In the genomic region with DNA sequence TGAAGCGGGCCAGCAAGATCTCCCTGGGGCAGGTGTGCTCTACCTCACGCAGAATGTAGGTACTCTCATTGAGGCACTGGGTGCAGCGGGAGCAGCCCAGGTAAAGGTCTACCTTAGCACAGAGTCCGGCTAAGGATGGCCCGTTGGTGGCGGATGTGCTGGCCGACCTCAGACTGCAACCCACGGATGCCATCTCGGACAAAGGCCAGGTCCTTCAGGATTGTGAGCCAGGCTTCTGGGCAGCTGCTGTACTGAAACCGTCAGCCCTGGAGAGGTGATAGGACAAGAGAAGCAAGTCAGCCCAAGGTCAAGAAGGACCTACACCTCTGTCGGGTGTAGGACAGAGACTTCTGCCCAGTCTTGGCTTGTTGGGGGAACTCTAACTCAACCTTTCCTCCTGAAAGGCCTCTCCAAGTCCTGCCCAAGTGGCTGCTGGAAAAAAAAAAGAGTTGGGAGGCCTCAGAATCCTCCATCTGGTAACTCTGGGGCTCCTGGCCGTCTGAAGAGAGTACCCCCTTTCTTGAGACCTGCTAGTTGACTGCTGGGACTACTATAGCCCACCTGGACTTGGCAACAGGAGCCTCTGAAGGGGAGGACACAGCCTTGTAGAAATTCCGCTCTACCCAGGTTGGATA, we compare ENCODE assay signal across 10 mouse cellular contexts. TPM values are rescaled to one million over a fixed set of nuclear protein-coding genes. Genes with fewer than 3 reads are reported as not detected.
DNase-seq lines count a peak whose midpoint lies in the region; ATAC-seq and TF ChIP-seq lines count a peak whose summit lies in the region.
"Had no signal": no experiment of that assay in that cellular context is flagged by ENCODE, and none has a peak within 500 bp of the region (broad histone marks: within the 10 kb centered on the region; RNA-seq: fewer than 3 reads in every experiment).

No protein-coding gene starts in this region.

- H3K9me3 ChIP-seq in lung, embryonic 16.5 days (ENCODE audit: control insufficient read depth, low read length) = no peaks in the 10 kb centered on the region
- H3K9me3 ChIP-seq in heart, postnatal 0 days (replicated peaks; ENCODE audit: control insufficient read depth, low read length) = no peaks in the 10 kb centered on the region

- peaks cover 9% of the 10 kb centered on the region for H3K4me1 ChIP-seq in lung, embryonic 16.5 days (replicated peaks; ENCODE audit: control insufficient read depth, insufficient read depth, low read length)
- H3K4me1 ChIP-seq in heart, postnatal 0 days (ENCODE audit: control insufficient read depth, insufficient read depth) = 0 out of 2 replicates have a peak, but pooled peaks cover 9% of the 10 kb centered on the region

- 0 out of 2 replicates have a peak, but pooled peaks cover 2% of the 10 kb centered on the region for H3K36me3 ChIP-seq in lung, embryonic 16.5 days (ENCODE audit: control insufficient read depth, insufficient read depth, low read length)
- peaks cover 21% of the 10 kb centered on the region for H3K36me3 ChIP-seq in heart, postnatal 0 days (replicated peaks; ENCODE audit: control insufficient read depth, insufficient read depth, low read length)
- H3K36me3 ChIP-seq in macrophage (ENCODE audit: inconsistent target) = peaks cover 44% of the 10 kb centered on the region

- peak; percentile 90 for DNase-seq in heart, adult 11 months
- no peak for DNase-seq in heart, postnatal 36 days
- no peak for DNase-seq in lung, adult 18-20 months
- DNase-seq in heart, postnatal 0 days (ENCODE audit: low spot score) = no peak
- no peak for DNase-seq in frontal cortex, postnatal 10 days (ENCODE audit: low spot score in 2 of 2)
- DNase-seq in embryo, embryonic 10 days (ENCODE audit: low spot score) = no peak
- DNase-seq: cerebellum, postnatal 14 days; gastrocnemius, postnatal 10 days had no signal

- no peak for TF ChIP-seq CTCF in heart, postnatal 0 days (IDR thresholded peaks at IDR 0.05; ENCODE audit: low read depth)

- no peaks in the 10 kb centered on the region for H3K27me3 ChIP-seq in lung, embryonic 16.5 days (ENCODE audit: control insufficient read depth, insufficient read depth, low read depth, low read length)
- no peaks in the 10 kb centered on the region for H3K27me3 ChIP-seq in heart, postnatal 0 days (ENCODE audit: control insufficient read depth, insufficient read depth, low read length)

- H3K27ac ChIP-seq in lung, embryonic 16.5 days (ENCODE audit: low read length) = no peak overlapping the region
- H3K27ac ChIP-seq in heart, postnatal 0 days (ENCODE audit: low read depth) = no peak overlapping the region
- peak overlapping the region; percentile 72; the same call in 1 of the 2 replicates for H3K27ac ChIP-seq in macrophage

- H3K79me2 ChIP-seq in macrophage (ENCODE audit: inconsistent target) = peaks cover 42% of the 10 kb centered on the region

- H3K9ac ChIP-seq in lung, embryonic 16.5 days (ENCODE audit: low read length) = peak overlapping the region; percentile 84
- peak overlapping the region; percentile 69 for H3K9ac ChIP-seq in heart, postnatal 0 days (replicated peaks; ENCODE audit: low read depth, low read length)

- intact Hi-C loops in heart, postnatal 36 days (cut with DNase I) = loop anchor here (2.0 kb wide), 1 partner anchor 52 kb away; no protein-coding TSS in a partner anchor

- WGBS in lung, embryonic 16.5 days = 86% methylated on average over 13 of the region's 13 CpGs
- WGBS in heart, postnatal 0 days = 84% methylated on average over 13 of the region's 13 CpGs
- WGBS in macrophage (ENCODE audit: missing documents) = 91% methylated on average over 13 of the region's 13 CpGs

- no peak for ATAC-seq in lung, embryonic 16.5 days (ENCODE audit: low read depth)
- ATAC-seq in heart, postnatal 0 days (ENCODE audit: insufficient read depth, low read depth) = no peak

- peak overlapping the region; percentile 72 for H3K4me3 ChIP-seq in lung, embryonic 16.5 days (ENCODE audit: low read length)
- peak overlapping the region; percentile 61 for H3K4me3 ChIP-seq in heart, postnatal 0 days (ENCODE audit: low read depth, low read length)
- H3K4me3 ChIP-seq in macrophage (ENCODE audit: inconsistent target) = peak overlapping the region; percentile 77

- peak overlapping the region; percentile 64 for H3K4me2 ChIP-seq in lung, embryonic 16.5 days (ENCODE audit: low read depth, low read length)
- H3K4me2 ChIP-seq in heart, postnatal 0 days (ENCODE audit: low read depth, low read length) = peak overlapping the region; percentile 65

- no peak for TF ChIP-seq EP300 in heart, postnatal 0 days (IDR thresholded peaks at IDR 0.05; ENCODE audit: low read depth)

RNA-seq across cellular contexts. Expression of gene Helz2, which starts 0.9 kb away (rescaled TPM):
- 10 to 100 TPM in 1 of 2 experiments, 1 to 10 TPM in 1; 9.9 to 11.5 TPM for total RNA-seq in heart, postnatal 36 days (2021)
- 3.0 and 3.4 TPM in 2 replicates for polyA plus RNA-seq in lung, embryonic 16.5 days (2015; fragmentation: Nextera tagmentation; extraction: Ambion mirVana)
- 19.4 and 23.5 TPM in 2 replicates for total RNA-seq in heart, postnatal 0 days (2014; rRNA removed; ENCODE audit: low replicate concordance)
- polyA plus RNA-seq in heart, postnatal 0 days (2015; fragmentation: Nextera tagmentation; extraction: Ambion mirVana) = 0.74 and 0.90 TPM in 2 replicates
- 1,000 to 10,000 TPM in 4 of 26 experiments, 100 to 1,000 TPM in 20, 10 to 100 TPM in 2; 71.2 to 1,391 (median 498) TPM for total RNA-seq in macrophage (2018; cell fraction: chromatin; rRNA removed)
- total RNA-seq in macrophage (2018; cell fraction: cytosol; rRNA removed) = 100 to 1,000 TPM in 7 of 26 experiments, 10 to 100 TPM in 19; 12.2 to 132 (median 71.4) TPM
- total RNA-seq in macrophage (2018; cell fraction: nucleus; rRNA removed) = 100 to 1,000 TPM in 23 of 26 experiments, 10 to 100 TPM in 3; 56.0 to 897 (median 370) TPM
- polyA plus RNA-seq in macrophage (2018) = 7.5 to 22.5 TPM (median 16.8 TPM) in 3 replicates

RNA-seq across cellular contexts. Expression of gene Fndc11, which starts 21.1 kb away (rescaled TPM):
- total RNA-seq in heart, postnatal 36 days (2021) = under 1 TPM in 1 of 2 experiments, not detected in 1; 0.22 TPM
- polyA plus RNA-seq in lung, embryonic 16.5 days (2015; fragmentation: Nextera tagmentation; extraction: Ambion mirVana) = 0.35 and 0.43 TPM in 2 replicates
- total RNA-seq in heart, postnatal 0 days (2014; rRNA removed; ENCODE audit: low replicate concordance) = not detected in 2 replicates
- polyA plus RNA-seq in heart, postnatal 0 days (2015; fragmentation: Nextera tagmentation; extraction: Ambion mirVana) = not detected in 2 replicates
- under 1 TPM in 1 of 26 experiments, not detected in 25; 0.66 TPM for total RNA-seq in macrophage (2018; cell fraction: chromatin; rRNA removed)
- not detected for total RNA-seq in macrophage (2018; cell fraction: cytosol; rRNA removed)
- total RNA-seq in macrophage (2018; cell fraction: nucleus; rRNA removed) = not detected
- not detected in 3 replicates for polyA plus RNA-seq in macrophage (2018)
- total RNA-seq: gastrocnemius, postnatal 10 days had no signal

RNA-seq across cellular contexts. Expression of gene Srms, which starts 27.9 kb away (rescaled TPM):
- total RNA-seq in heart, postnatal 36 days (2021) = under 1 TPM; 0.14 to 0.49 TPM
- polyA plus RNA-seq in lung, embryonic 16.5 days (2015; fragmentation: Nextera tagmentation; extraction: Ambion mirVana) = 0.34 and 0.58 TPM in 2 replicates
- 0.04 TPM in 1 of 2 replicates, not detected in the other for total RNA-seq in heart, postnatal 0 days (2014; rRNA removed; ENCODE audit: low replicate concordance)
- polyA plus RNA-seq in heart, postnatal 0 days (2015; fragmentation: Nextera tagmentation; extraction: Ambion mirVana) = 0.08 and 0.10 TPM in 2 replicates
- under 1 TPM in 7 of 26 experiments, not detected in 19; 0.23 to 0.63 (median 0.42) TPM for total RNA-seq in macrophage (2018; cell fraction: chromatin; rRNA removed)
- total RNA-seq in macrophage (2018; cell fraction: cytosol; rRNA removed) = under 1 TPM in 8 of 26 experiments, not detected in 18; 0.03 to 0.11 (median 0.07) TPM
- total RNA-seq in macrophage (2018; cell fraction: nucleus; rRNA removed) = under 1 TPM in 7 of 26 experiments, not detected in 19; 0.17 to 0.31 (median 0.25) TPM
- not detected in 3 replicates for polyA plus RNA-seq in macrophage (2018)

RNA-seq across cellular contexts. Expression of gene Ptk6, which starts 38.3 kb away (rescaled TPM):
- total RNA-seq in heart, postnatal 36 days (2021) = under 1 TPM in 1 of 2 experiments, not detected in 1; 0.05 TPM
- polyA plus RNA-seq in lung, embryonic 16.5 days (2015; fragmentation: Nextera tagmentation; extraction: Ambion mirVana) = 0.04 and 0.05 TPM in 2 replicates
- not detected in 2 replicates for total RNA-seq in heart, postnatal 0 days (2014; rRNA removed; ENCODE audit: low replicate concordance)
- not detected in 2 replicates for polyA plus RNA-seq in heart, postnatal 0 days (2015; fragmentation: Nextera tagmentation; extraction: Ambion mirVana)
- total RNA-seq in macrophage (2018; cell fraction: chromatin; rRNA removed) = under 1 TPM in 1 of 26 experiments, not detected in 25; 0.22 TPM
- not detected for total RNA-seq in macrophage (2018; cell fraction: cytosol; rRNA removed)
- under 1 TPM in 1 of 26 experiments, not detected in 25; 0.21 TPM for total RNA-seq in macrophage (2018; cell fraction: nucleus; rRNA removed)
- polyA plus RNA-seq in macrophage (2018) = not detected in 3 replicates
- total RNA-seq: gastrocnemius, postnatal 10 days had no signal

RNA-seq across cellular contexts. Expression of gene Gmeb2, which starts 46.9 kb away (rescaled TPM):
- 1 to 10 TPM; 9.0 to 9.6 TPM for total RNA-seq in heart, postnatal 36 days (2021)
- polyA plus RNA-seq in lung, embryonic 16.5 days (2015; fragmentation: Nextera tagmentation; extraction: Ambion mirVana) = 14.3 and 15.9 TPM in 2 replicates
- total RNA-seq in heart, postnatal 0 days (2014; rRNA removed; ENCODE audit: low replicate concordance) = 13.4 and 13.5 TPM in 2 replicates
- polyA plus RNA-seq in heart, postnatal 0 days (2015; fragmentation: Nextera tagmentation; extraction: Ambion mirVana) = 4.5 and 4.6 TPM in 2 replicates
- total RNA-seq in macrophage (2018; cell fraction: chromatin; rRNA removed) = 100 to 1,000 TPM in 6 of 26 experiments, 10 to 100 TPM in 20; 44.2 to 154 (median 63.9) TPM
- total RNA-seq in macrophage (2018; cell fraction: cytosol; rRNA removed) = 10 to 100 TPM; 10.3 to 28.8 (median 12.7) TPM
- total RNA-seq in macrophage (2018; cell fraction: nucleus; rRNA removed) = 100 to 1,000 TPM in 2 of 26 experiments, 10 to 100 TPM in 24; 27.3 to 108 (median 45.0) TPM
- 8.9 to 11.2 TPM (median 10.8 TPM) in 3 replicates for polyA plus RNA-seq in macrophage (2018)
